Mouse (Mus musculus): ENCODE results near the gene Tmem87b. TPM values are rescaled to one million over a fixed set of nuclear protein-coding genes. Genes with fewer than 3 reads are reported as not detected.

Gene Tmem87b
- polyA plus RNA-seq, 1 experiment from 2014 or later, result 36.3 TPM

- H3K27me3 ChIP-seq, result no peaks in the 10 kb centered on the region
- H3K4me3 ChIP-seq, result no peak overlapping the region
- H3K4me2 ChIP-seq, result no peak overlapping the region
- H3K27ac ChIP-seq, result no peak overlapping the region
- no peaks in the 10 kb centered on the region for H3K9me3 ChIP-seq
- peaks cover 26% of the 10 kb centered on the region for H3K4me1 ChIP-seq (replicated peaks)
- ATAC-seq (ENCODE audit: low FRiP score), result no peak
- no peak overlapping the region for H3K9ac ChIP-seq
- WGBS, result 95% methylated on average over 5 of the region's 5 CpGs
- H3K36me3 ChIP-seq, result peaks cover 36% of the 10 kb centered on the region
Observed at GRCm38 (mm10) chr2:128823893-128824292, 6.0 kb downstream of the Tmem87b start.

GRCm38 (mm10) chr2:128827787-128828186 lies 9.9 kb downstream of the Tmem87b start:
- H3K9ac ChIP-seq, result no peak overlapping the region
- peaks cover 63% of the 10 kb centered on the region for H3K36me3 ChIP-seq
- no peak overlapping the region for H3K4me2 ChIP-seq
- no peaks in the 10 kb centered on the region for H3K27me3 ChIP-seq
- no peak overlapping the region for H3K27ac ChIP-seq
- 100% methylated on average over 1 of the region's 1 CpGs for WGBS
- ATAC-seq (ENCODE audit: low FRiP score), result no peak
- no peaks in the 10 kb centered on the region for H3K4me1 ChIP-seq (replicated peaks)
- H3K9me3 ChIP-seq, result no peaks in the 10 kb centered on the region
- no peak overlapping the region for H3K4me3 ChIP-seq

GRCm38 (mm10) chr2:128832611-128833010 lies 14.7 kb downstream of the Tmem87b start:
- H3K4me2 ChIP-seq, result no peak overlapping the region
- no peaks in the 10 kb centered on the region for H3K4me1 ChIP-seq (replicated peaks)
- no peaks in the 10 kb centered on the region for H3K9me3 ChIP-seq
- ATAC-seq (ENCODE audit: low FRiP score), result no peak
- H3K9ac ChIP-seq, result no peak overlapping the region
- no peak overlapping the region for H3K4me3 ChIP-seq
- H3K27me3 ChIP-seq, result no peaks in the 10 kb centered on the region
- peaks cover 79% of the 10 kb centered on the region for H3K36me3 ChIP-seq
- 97% methylated on average over 3 of the region's 3 CpGs for WGBS
- no peak overlapping the region for H3K27ac ChIP-seq

GRCm38 (mm10) chr2:128833035-128833434 lies 15.1 kb downstream of the Tmem87b start:
- H3K27ac ChIP-seq, result no peak overlapping the region
- WGBS, result 97% methylated on average over 2 of the region's 2 CpGs
- H3K9me3 ChIP-seq, result no peaks in the 10 kb centered on the region
- no peaks in the 10 kb centered on the region for H3K4me1 ChIP-seq (replicated peaks)
- no peak overlapping the region for H3K4me3 ChIP-seq
- peaks cover 80% of the 10 kb centered on the region for H3K36me3 ChIP-seq
- no peaks in the 10 kb centered on the region for H3K27me3 ChIP-seq
- no peak overlapping the region for H3K4me2 ChIP-seq
- ATAC-seq (ENCODE audit: low FRiP score), result no peak
- H3K9ac ChIP-seq, result no peak overlapping the region

- no peaks in the 10 kb centered on the region for H3K4me1 ChIP-seq (replicated peaks)
- 97% methylated on average over 2 of the region's 2 CpGs for WGBS
- no peak overlapping the region for H3K27ac ChIP-seq
- no peak overlapping the region for H3K4me3 ChIP-seq
- no peaks in the 10 kb centered on the region for H3K9me3 ChIP-seq
- no peak overlapping the region for H3K9ac ChIP-seq
- no peak overlapping the region for H3K4me2 ChIP-seq
- no peak for ATAC-seq (ENCODE audit: low FRiP score)
- no peaks in the 10 kb centered on the region for H3K27me3 ChIP-seq
- H3K36me3 ChIP-seq, result peaks cover 78% of the 10 kb centered on the region
Observed at GRCm38 (mm10) chr2:128833435-128833834, 15.5 kb downstream of the Tmem87b start.

- Histone ChIP-seq H3K4me1 (replicated peaks) (no peaks in the 10 kb centered on the region), H3K4me3 (no peak overlapping the region), H3K9me3 (no peaks in the 10 kb centered on the region), H3K27ac (no peak overlapping the region), H3K36me3 (peaks cover 83% of the 10 kb centered on the region), H3K9ac (no peak overlapping the region), H3K27me3 (no peaks in the 10 kb centered on the region), H3K4me2 (no peak overlapping the region)
- ATAC-seq (ENCODE audit: low FRiP score), result no peak
- 94% methylated on average over 8 of the region's 8 CpGs for WGBS
Observed at GRCm38 (mm10) chr2:128837531-128837930, 19.6 kb downstream of the Tmem87b start.

GRCm38 (mm10) chr2:128838611-128839010 lies 20.7 kb downstream of the Tmem87b start:
- Histone ChIP-seq H3K9ac (no peak overlapping the region), H3K27me3 (no peaks in the 10 kb centered on the region), H3K36me3 (peaks cover 83% of the 10 kb centered on the region), H3K9me3 (no peaks in the 10 kb centered on the region), H3K4me1 (replicated peaks) (no peaks in the 10 kb centered on the region), H3K27ac (no peak overlapping the region), H3K4me2 (no peak overlapping the region), H3K4me3 (no peak overlapping the region)
- no peak for ATAC-seq (ENCODE audit: low FRiP score)
- 97% methylated on average over 3 of the region's 3 CpGs for WGBS

- Histone ChIP-seq H3K9me3 (no peaks in the 10 kb centered on the region), H3K4me3 (no peak overlapping the region), H3K27ac (no peak overlapping the region), H3K27me3 (no peaks in the 10 kb centered on the region), H3K4me1 (replicated peaks) (no peaks in the 10 kb centered on the region), H3K9ac (no peak overlapping the region), H3K4me2 (no peak overlapping the region), H3K36me3 (peaks cover 81% of the 10 kb centered on the region)
- 88% methylated on average over 2 of the region's 2 CpGs for WGBS
- ATAC-seq (ENCODE audit: low FRiP score), result no peak
Observed at GRCm38 (mm10) chr2:128839501-128839900, 21.6 kb downstream of the Tmem87b start.

- no peaks in the 10 kb centered on the region for H3K9me3 ChIP-seq
- no peak overlapping the region for H3K27ac ChIP-seq
- H3K36me3 ChIP-seq, result peaks cover 79% of the 10 kb centered on the region
- no peaks in the 10 kb centered on the region for H3K4me1 ChIP-seq (replicated peaks)
- no peak overlapping the region for H3K4me2 ChIP-seq
- H3K27me3 ChIP-seq, result no peaks in the 10 kb centered on the region
- H3K4me3 ChIP-seq, result no peak overlapping the region
- no peak overlapping the region for H3K9ac ChIP-seq
- 90% methylated on average over 8 of the region's 8 CpGs for WGBS
- ATAC-seq (ENCODE audit: low FRiP score), result no peak
Observed at GRCm38 (mm10) chr2:128842437-128842836, 24.5 kb downstream of the Tmem87b start.

GRCm38 (mm10) chr2:128850036-128850435 lies 32.1 kb downstream of the Tmem87b start:
- Histone ChIP-seq H3K27me3 (no peaks in the 10 kb centered on the region), H3K4me3 (no peak overlapping the region)
- WGBS, result 95% methylated on average over 2 of the region's 2 CpGs

GRCm38 (mm10) chr2:128856673-128857072 lies 38.8 kb downstream of the Tmem87b start:
- WGBS, result 89% methylated on average over 1 of the region's 1 CpGs
- Histone ChIP-seq H3K27me3 (peaks cover 1% of the 10 kb centered on the region; the same call in 1 of the 2 replicates), H3K4me1 (replicated peaks) (no peaks in the 10 kb centered on the region), H3K9ac (no peak overlapping the region), H3K4me2 (no peak overlapping the region), H3K27ac (no peak overlapping the region), H3K9me3 (no peaks in the 10 kb centered on the region; the same call in 1 of the 2 replicates), H3K36me3 (peaks cover 22% of the 10 kb centered on the region), H3K4me3 (no peak overlapping the region)
- ATAC-seq (ENCODE audit: low FRiP score), result no peak

More at GRCm38 (mm10) chr2:128850036-128850435, 32.1 kb downstream of the Tmem87b start:
- Histone ChIP-seq H3K9me3 (no peaks in the 10 kb centered on the region), H3K36me3 (peaks cover 73% of the 10 kb centered on the region), H3K4me2 (no peak overlapping the region), H3K4me1 (replicated peaks) (no peaks in the 10 kb centered on the region), H3K27ac (no peak overlapping the region), H3K9ac (no peak overlapping the region)
- ATAC-seq (ENCODE audit: low FRiP score), result no peak

GRCm38 (mm10) chr2:128858962-128859361 lies 41.0 kb downstream of the Tmem87b start:
- H3K27ac ChIP-seq, result no peak overlapping the region
- ATAC-seq (ENCODE audit: low FRiP score), result no peak
- no peaks in the 10 kb centered on the region; the same call in 1 of the 2 replicates for H3K9me3 ChIP-seq
- WGBS, result 92% methylated on average over 6 of the region's 6 CpGs
- no peak overlapping the region for H3K9ac ChIP-seq
- peaks cover 5% of the 10 kb centered on the region for H3K4me1 ChIP-seq (replicated peaks)
- H3K4me3 ChIP-seq, result no peak overlapping the region
- no peak overlapping the region for H3K4me2 ChIP-seq
- peaks cover 20% of the 10 kb centered on the region for H3K27me3 ChIP-seq
- H3K36me3 ChIP-seq, result 0 out of 2 replicates have a peak, but pooled peaks cover 6% of the 10 kb centered on the region

GRCm38 (mm10) chr2:128859861-128860260 lies 41.9 kb downstream of the Tmem87b start:
- no peak overlapping the region for H3K4me3 ChIP-seq
- peaks cover 26% of the 10 kb centered on the region for H3K27me3 ChIP-seq
- H3K9me3 ChIP-seq, result no peaks in the 10 kb centered on the region; the same call in 1 of the 2 replicates
- H3K27ac ChIP-seq, result no peak overlapping the region
- H3K4me2 ChIP-seq, result no peak overlapping the region
- 75% methylated on average over 3 of the region's 3 CpGs for WGBS
- ATAC-seq (ENCODE audit: low FRiP score), result no peak
- H3K36me3 ChIP-seq, result 0 out of 2 replicates have a peak, but pooled peaks cover under 1% of the 10 kb centered on the region
- H3K4me1 ChIP-seq (replicated peaks), result peaks cover 11% of the 10 kb centered on the region
- H3K9ac ChIP-seq, result no peak overlapping the region
